Mouse (Mus musculus) embryonic facial prominence, embryonic 10.5 days (tissue): ENCODE results near the gene Sult2a6. TPM values are rescaled to one million over a fixed set of nuclear protein-coding genes. Genes with fewer than 3 reads are reported as not detected.

ENCODE experiments used
- DNase-seq: peaks from one replicate; pipeline ENCODE4 v3.0.0-alpha.2; 2017; ENCODE audit warnings: low spot score
- H3K27ac ChIP-seq: fragments of 300-500 bp; sonication (generic); replicated peaks from 2 replicates; pipeline ENCODE4 v1.5.1; 2016; ENCODE audit warnings: mild to moderate bottlenecking
- H3K27me3 ChIP-seq: fragments of 300-500 bp; sonication (generic); replicated peaks from 2 replicates; pipeline ENCODE4 v1.6.1; 2016; ENCODE audit warnings: low read depth, mild to moderate bottlenecking; ENCODE audit not compliant: poor library complexity, severe bottlenecking
- H3K36me3 ChIP-seq: fragments of 300-500 bp; sonication (generic); replicated peaks from 2 replicates; pipeline ENCODE4 v1.6.1; 2016; ENCODE audit warnings: mild to moderate bottlenecking, moderate library complexity
- H3K4me1 ChIP-seq: fragments of 300-500 bp; sonication (generic); 2 replicates; pipeline ENCODE4 v1.6.1; 2016
- H3K4me3 ChIP-seq: fragments of 300-500 bp; sonication (generic); 2 replicates; pipeline ENCODE4 v1.5.1; 2016; ENCODE audit warnings: mild to moderate bottlenecking, moderate library complexity
- H3K9me3 ChIP-seq: fragments of 300-500 bp; sonication (generic); 2 replicates; pipeline ENCODE4 v1.6.1; 2016; ENCODE audit warnings: mild to moderate bottlenecking
- WGBS: fragments of 180-500 bp; shearing (Covaris S2); methylation state at CpG from one replicate; pipeline ENCODE4 v1.1.7; 2016; 5-methylcytosine and 5-hydroxymethylcytosine counted together
- polyA plus RNA-seq: library from polyadenylated mRNA; unstranded; fragments of >200 nt; fragmentation: Nextera tagmentation; extraction: Ambion mirVana; gene quantifications from 2 replicates; pipeline ENCODE4 v1.2.1, GENCODE M21; 2016

Sult2a6 gene
- not detected in 2 replicates for polyA plus RNA-seq

GRCm38 (mm10) chr7:14254770-14255169 is at the start of gene Sult2a6:
Sult2a6 (minus strand) TSS chr7:14254870.
- 87% methylated on average over 2 of the region's 2 CpGs for WGBS
- no peak within 1 kb of the TSS for H3K4me3 ChIP-seq
- no peaks in the 10 kb centered on the region for H3K27me3 ChIP-seq
- no peaks in the 10 kb centered on the region for H3K4me1 ChIP-seq
- H3K9me3 ChIP-seq, result peaks cover 5% of the 10 kb centered on the region; the same call in 1 of the 2 replicates
- DNase-seq, result no peak
- H3K27ac ChIP-seq, result no peak within 1 kb of the TSS
- H3K36me3 ChIP-seq, result no peaks in the 10 kb centered on the region

- DNase-seq, result no peak
- Histone ChIP-seq H3K4me1 (no peaks in the 10 kb centered on the region), H3K9me3 (peaks cover 8% of the 10 kb centered on the region), H3K27ac (no peak overlapping the region), H3K27me3 (no peaks in the 10 kb centered on the region), H3K4me3 (no peak overlapping the region), H3K36me3 (no peaks in the 10 kb centered on the region)
These were observed 39.4 kb downstream of the Sult2a6 start for GRCm38 (mm10) chr7:14215231-14215630.

- no peaks in the 10 kb centered on the region for H3K27me3 ChIP-seq
- no peak for DNase-seq
- no peaks in the 10 kb centered on the region for H3K36me3 ChIP-seq
- 71% methylated on average over 2 of the region's 2 CpGs for WGBS
- H3K9me3 ChIP-seq, result peaks cover 28% of the 10 kb centered on the region; the same call in 1 of the 2 replicates
- no peaks in the 10 kb centered on the region for H3K4me1 ChIP-seq
- H3K27ac ChIP-seq, result no peak overlapping the region
- H3K4me3 ChIP-seq, result no peak overlapping the region
These were observed 51.3 kb downstream of the Sult2a6 start for GRCm38 (mm10) chr7:14203417-14203816.

DNA sequence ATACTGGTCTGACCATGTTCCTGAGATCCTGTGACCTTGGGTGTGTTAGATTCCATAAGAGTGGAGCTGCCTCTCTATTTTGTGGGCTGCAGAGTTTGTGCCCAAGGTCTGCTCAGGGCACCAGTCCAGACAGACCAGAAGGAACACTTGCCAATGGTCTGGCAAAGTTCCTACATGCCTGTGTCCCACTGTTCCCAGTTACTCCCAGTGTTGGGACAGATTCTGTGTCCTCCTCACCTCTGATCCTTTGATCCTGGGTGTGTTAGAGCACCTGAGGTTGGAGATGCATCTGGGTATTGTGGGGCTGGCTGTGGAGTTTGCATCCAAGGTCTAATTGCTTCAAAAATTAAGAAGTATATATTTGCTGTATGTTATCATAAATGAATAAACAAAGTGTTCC is 52.2 kb downstream of the Sult2a6 start:
- Histone ChIP-seq H3K36me3 (no peaks in the 10 kb centered on the region), H3K9me3 (peaks cover 22% of the 10 kb centered on the region; the same call in 1 of the 2 replicates)
- no peak for DNase-seq

More for the DNA sequence above, 52.2 kb downstream of the Sult2a6 start:
- H3K27me3 ChIP-seq, result no peaks in the 10 kb centered on the region
- no peak overlapping the region for H3K4me3 ChIP-seq
- no peak overlapping the region for H3K27ac ChIP-seq
- no peaks in the 10 kb centered on the region for H3K4me1 ChIP-seq

Other genes starting within 250 kb of the Sult2a6 start
- not detected in 2 replicates for gene Sult2a3, start 131.8 kb downstream of the Sult2a6 start, polyA plus RNA-seq
- not detected in 2 replicates for gene Obox8, start 78.7 kb upstream of the Sult2a6 start, polyA plus RNA-seq
- not detected in 2 replicates for gene Sult2a8, start 191.9 kb upstream of the Sult2a6 start, polyA plus RNA-seq
- gene Sult2a7, start 239.4 kb upstream of the Sult2a6 start, polyA plus RNA-seq, result not detected in 2 replicates